Mouse (Mus musculus) gastrocnemius, postnatal 14 days (tissue): ENCODE measurements around the gene Tbcb. TPM values are rescaled to one million over a fixed set of nuclear protein-coding genes. Genes with fewer than 3 reads are reported as not detected.
"Not testable (repeated sequence)": the region's sequence is repeated elsewhere in the genome, so short reads cannot be mapped to it uniquely, and the experiment has no call there.

ENCODE experiments used
- DNase-seq: peaks from one replicate; pipeline ENCODE4 v3.0.0; 2021; ENCODE audit warnings: mixed read lengths
- intact Hi-C: fragments of 180-260 bp; cut with DNase I; formaldehyde crosslinking; loops from one replicate; pipeline ENCODE4 v1.15.1; 2025; ENCODE audit warnings: low total_unique reads
- long read RNA-seq, 2 experiments: library from polyadenylated mRNA; stranded (forward); transcript quantifications; one replicate each; pipeline ENCODE4 v2.0.0; 2021
- total RNA-seq, 2 experiments: library from RNA; stranded (reverse); gene quantifications; 2 replicates each; pipeline ENCODE4 v1.2.3; 2021

Tbcb gene
- 10 to 100 TPM; 26.8 to 37.2 TPM for total RNA-seq
- long read RNA-seq, experiment 1, transcript Tbcb-201 (6 exons, 1,416 nt): major isoform, 15 of 17 reads
- long read RNA-seq, experiment 1, partial matches to known transcripts: 1 of 17 reads
- long read RNA-seq, experiment 1, other reads (novel, unspliced or antisense): 0 of 17 reads
- long read RNA-seq, experiment 2, transcript Tbcb-201 (6 exons, 1,416 nt): major isoform, 19 of 21 reads
- long read RNA-seq, experiment 2, partial matches to known transcripts: 1 of 21 reads
- long read RNA-seq, experiment 2, other reads (novel, unspliced or antisense): 1 of 21 reads

- intact Hi-C loops: loop anchor here (10.0 kb wide), 1 partner anchor 73 kb away; the partner anchor contains the start of gene Alkbh6
- DNase-seq: peak; percentile 99
These were observed at the start of gene Tbcb, which contains the start of gene Polr2i for GRCm38 (mm10) chr7:30231669-30232454. TSS of gene Tbcb (minus strand) at chr7:30232272. TSS of gene Polr2i (plus strand) at chr7:30231948.

- no peak for DNase-seq
- intact Hi-C loops: no loop called here
These were observed 49.5 kb upstream of the Tbcb start for GRCm38 (mm10) chr7:30281522-30281921.

DNA sequence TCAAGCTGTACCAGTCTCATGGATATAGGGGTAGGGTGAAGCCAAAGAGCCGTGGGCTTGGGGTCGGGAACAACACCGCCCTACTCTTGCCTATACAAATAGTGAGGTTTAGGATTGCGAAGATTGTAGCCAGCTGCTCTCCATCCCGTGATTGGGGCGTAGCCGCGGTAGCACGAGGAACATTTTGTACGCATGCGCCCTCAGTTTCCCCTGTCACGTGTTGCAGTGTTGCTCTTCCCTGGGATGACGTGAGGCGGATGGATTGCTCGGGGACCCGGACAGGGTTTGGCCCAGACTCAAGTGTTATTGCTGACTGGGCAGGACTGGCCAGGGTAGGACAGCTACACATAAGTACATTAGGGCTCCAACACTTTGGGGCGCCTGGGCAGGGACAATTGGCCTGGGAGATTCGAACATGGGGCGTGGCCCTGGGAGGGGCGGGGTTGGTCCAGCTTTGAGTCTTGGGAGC is 48.6 kb upstream of the Tbcb start:
- DNase-seq: peak; percentile 86
- intact Hi-C loops: no loop called here

- intact Hi-C loops: loop anchor here (5.0 kb wide), 1 partner anchor 43 kb away; the partner anchor contains the start of gene Ovol3
- DNase-seq: peak; percentile 92
These were observed 48.0 kb upstream of the Tbcb start, which contains the start of the genes Thap8 and Wdr62 for GRCm38 (mm10) chr7:30279951-30280669. TSS of gene Thap8 (plus strand) at chr7:30280094. TSS of gene Wdr62 (minus strand) at chr7:30280419.

GRCm38 (mm10) chr7:30279536-30279935 is 47.5 kb upstream of the Tbcb start:
- DNase-seq: no peak
- intact Hi-C loops: loop anchor here (5.0 kb wide), 1 partner anchor 42 kb away; the partner anchor contains the start of gene Ovol3

DNA sequence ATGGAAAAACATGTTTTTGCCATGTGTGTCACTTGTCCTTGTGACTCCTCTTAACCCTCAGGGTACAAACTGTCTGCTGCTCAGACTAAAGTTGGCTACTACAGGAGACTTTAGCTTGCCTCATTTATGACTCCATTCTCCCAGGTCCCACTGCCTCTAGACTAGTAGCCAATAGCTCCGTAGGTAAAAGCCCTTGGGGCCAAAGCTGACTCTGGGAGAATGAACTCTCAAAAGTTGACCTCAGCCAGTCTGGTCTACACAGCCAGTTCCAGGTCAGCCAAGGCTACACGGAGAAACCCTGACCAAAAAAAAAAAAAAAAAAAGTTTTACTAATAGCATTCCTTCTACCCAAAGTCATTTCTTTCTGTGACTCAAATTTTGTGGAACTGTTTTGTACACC is 46.8 kb upstream of the Tbcb start:
- DNase-seq: no peak
- intact Hi-C loops: loop anchor here (5.0 kb wide), 1 partner anchor 42 kb away; the partner anchor contains the start of gene Ovol3

DNA sequence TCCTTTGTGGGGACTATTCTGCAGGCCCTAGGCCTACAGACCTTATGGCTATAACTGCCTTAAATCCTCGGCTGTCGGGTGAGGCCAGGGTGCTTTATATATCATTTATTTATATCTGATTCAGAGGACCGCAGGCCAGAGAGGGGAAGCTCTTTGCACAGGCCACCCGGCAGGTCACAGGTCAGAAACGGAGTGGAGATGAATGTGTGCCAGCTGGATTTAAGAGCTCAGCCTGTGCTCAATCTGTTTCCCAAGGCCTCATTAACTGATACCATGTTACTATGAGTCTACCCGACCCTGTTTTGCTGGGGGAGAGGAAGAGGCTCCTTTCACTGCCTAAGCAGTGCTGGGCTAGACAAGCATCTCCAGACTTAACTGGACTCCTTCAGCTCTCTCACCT is 42.3 kb upstream of the Tbcb start:
- intact Hi-C loops: no loop called here
- no peak for DNase-seq

GRCm38 (mm10) chr7:30269641-30270040 is 37.6 kb upstream of the Tbcb start:
- intact Hi-C loops: no loop called here

DNA sequence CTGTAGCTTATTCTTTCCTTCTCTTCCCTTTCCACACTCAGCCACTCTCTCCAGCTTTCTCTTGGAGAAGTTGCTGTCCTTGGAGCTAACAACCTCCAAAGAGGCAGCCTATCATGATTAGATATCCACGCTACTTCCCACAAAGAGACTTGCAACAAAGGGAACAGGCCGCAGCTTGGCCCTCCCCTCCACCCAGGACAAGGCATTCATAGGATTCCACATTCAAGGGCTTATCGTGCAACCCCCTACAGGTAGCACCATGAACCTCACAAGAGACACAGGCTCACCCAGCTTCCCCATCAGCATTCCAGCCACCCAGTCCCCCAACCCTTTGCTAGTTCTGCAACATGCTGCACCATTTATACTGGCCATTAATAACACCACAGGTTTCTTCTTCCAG is 34.7 kb upstream of the Tbcb start:
- no peak for DNase-seq
- intact Hi-C loops: no loop called here

More at GRCm38 (mm10) chr7:30269641-30270040, 37.6 kb upstream of the Tbcb start:
- DNase-seq: no peak

GRCm38 (mm10) chr7:30265935-30266334 is 33.9 kb upstream of the Tbcb start:
- no peak for DNase-seq
- intact Hi-C loops: no loop called here

GRCm38 (mm10) chr7:30265531-30265930 is 33.5 kb upstream of the Tbcb start:
- DNase-seq: no peak
- intact Hi-C loops: no loop called here

DNA sequence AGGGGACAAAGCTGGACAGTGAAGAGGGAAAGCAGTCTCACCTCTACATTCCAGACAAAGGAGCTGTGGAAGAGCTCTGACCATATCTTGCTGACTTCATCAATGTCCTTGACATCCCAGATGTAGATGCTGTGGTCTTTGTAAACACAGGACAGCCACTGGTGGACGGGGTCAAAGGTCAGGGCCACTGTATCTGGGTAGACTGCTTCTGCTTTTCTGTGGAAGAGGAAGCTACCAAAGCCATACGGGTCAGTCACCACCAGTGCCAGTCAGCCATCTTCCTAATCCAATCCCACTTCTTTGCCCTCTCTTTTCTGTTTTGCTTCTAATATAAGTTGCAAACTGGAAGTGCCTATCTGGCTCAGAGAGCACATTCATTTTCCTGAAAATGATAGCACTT is 33.0 kb upstream of the Tbcb start:
- intact Hi-C loops: no loop called here

DNA sequence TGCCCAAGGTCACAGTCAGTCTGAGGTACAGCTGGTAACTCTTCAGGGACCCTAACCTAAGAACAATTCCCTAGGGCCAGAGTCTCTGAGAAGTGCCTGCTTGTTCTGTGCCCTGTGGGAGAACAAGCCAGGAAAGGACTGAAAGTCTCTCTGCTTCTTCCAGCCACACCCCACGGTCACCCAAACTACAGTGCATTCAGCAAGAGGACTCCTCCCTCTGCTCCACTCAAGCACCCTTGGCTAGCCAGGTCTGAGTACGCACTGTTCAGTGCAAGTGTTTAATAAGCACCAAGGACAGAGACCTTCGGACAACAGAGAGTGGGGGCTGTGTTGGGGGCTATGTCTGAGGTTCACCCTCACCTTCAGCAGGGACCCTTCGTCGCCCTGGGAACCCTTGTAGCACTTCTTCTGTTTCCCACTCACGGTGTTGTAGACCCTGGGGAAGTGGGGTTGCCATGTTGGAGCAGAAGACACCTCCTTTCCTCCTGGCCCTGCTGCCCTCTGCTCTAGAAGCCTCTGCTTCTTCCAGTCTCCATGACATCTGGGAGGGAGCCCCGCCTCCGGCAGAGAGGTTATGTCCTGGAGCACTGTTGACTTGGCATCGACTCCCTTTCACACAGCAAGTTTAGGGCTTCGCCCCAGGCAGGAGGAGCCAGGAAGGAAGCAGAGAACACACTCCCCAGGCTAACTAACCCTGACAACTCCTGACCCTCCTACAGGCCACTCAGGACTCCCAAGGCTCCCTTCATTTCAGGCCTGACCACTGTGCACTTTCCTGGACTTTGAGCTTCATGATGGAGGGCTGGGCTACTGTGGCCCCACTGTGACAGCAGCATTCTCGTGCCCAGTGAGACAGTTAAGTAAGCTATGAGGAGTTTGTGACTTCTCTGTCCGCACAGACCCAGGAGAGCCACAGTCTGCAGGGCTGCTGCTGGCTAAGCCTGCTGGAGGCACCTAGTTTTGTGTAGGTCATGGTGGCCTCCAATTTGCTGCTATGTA is 20.2 kb upstream of the Tbcb start:
- peak; percentile 52 for DNase-seq
- intact Hi-C loops: no loop called here

More for the DNA sequence above, 33.0 kb upstream of the Tbcb start:
- DNase-seq: no peak

- intact Hi-C loops: loop anchor here (5.0 to 10.0 kb wide), 2 partner anchors 40 to 67 kb away; partner anchors contain the start of gene Alkbh6
These were observed 5.3 kb upstream of the Tbcb start for GRCm38 (mm10) chr7:30237374-30237773.

GRCm38 (mm10) chr7:30235625-30236024 is 3.6 kb upstream of the Tbcb start, which contains the start of gene Ovol3:
TSS of gene Ovol3 (minus strand) at chr7:30235725.
- DNase-seq: no peak

More at GRCm38 (mm10) chr7:30237374-30237773, 5.3 kb upstream of the Tbcb start:
- DNase-seq: not testable (repeated sequence)

DNA sequence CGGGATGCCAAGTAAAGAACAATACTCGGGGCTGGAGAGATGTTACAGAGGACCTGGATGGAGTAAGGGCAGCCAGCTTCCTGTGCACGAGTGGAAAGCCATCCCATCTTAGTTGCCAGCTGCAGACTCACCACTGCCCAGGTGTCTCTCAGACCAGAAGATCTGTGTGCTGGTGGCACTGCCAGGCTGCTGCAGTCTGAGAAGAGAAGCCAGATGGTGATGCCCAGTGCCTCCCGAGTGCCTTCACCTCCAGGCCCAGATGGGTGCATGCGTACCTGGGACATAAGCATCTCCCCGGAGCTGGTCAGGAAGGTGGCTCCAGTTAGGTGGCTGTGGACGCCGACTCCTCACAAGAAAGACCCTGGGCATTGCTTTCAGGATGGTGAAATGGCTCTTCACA is 3.0 kb upstream of the Tbcb start:
- intact Hi-C loops: loop anchor here (5.0 to 10.0 kb wide), 2 partner anchors 42 to 70 kb away; partner anchors contain the start of gene Alkbh6
- no peak for DNase-seq

More at GRCm38 (mm10) chr7:30235625-30236024, 3.6 kb upstream of the Tbcb start, which contains the start of gene Ovol3:
- intact Hi-C loops: loop anchor here (5.0 to 10.0 kb wide), 2 partner anchors 42 to 69 kb away; partner anchors contain the start of gene Alkbh6

DNA sequence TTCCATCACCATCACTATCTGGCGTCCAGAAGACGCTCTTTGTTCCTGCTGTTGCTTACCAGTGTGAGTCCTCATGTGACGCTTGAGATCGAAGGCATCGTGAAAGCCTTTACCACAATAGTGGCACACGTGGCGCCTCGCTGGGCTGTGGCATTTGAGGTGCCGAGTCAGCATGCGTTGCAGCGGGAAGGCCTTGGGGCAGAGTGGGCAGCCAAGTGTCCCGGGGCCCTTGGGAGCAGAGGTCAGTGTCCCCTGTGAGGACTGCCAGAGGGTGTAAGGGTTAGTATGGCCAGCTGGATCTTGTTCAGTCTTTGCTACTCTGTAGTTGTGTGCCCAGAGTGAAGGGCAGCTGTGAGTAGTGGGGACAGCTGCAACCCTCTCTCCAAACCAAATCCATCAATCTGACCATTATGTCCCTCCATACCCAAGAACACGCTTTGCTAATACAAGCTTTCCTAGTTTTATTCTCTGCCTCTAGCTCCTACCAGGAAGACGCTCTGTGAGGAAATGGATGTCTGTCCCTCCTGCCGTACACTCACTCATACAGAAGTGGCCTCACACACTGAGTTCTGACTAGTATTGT is 2.3 kb upstream of the Tbcb start:
- peak; percentile 40 for DNase-seq
- intact Hi-C loops: loop anchor here (10.0 kb wide), 1 partner anchor 70 kb away; the partner anchor contains the start of gene Alkbh6
